Mouse (Mus musculus): ENCODE results near the gene Ky. TPM values are rescaled to one million over a fixed set of nuclear protein-coding genes. Genes with fewer than 3 reads are reported as not detected.
A peak's percentile ranks its signal among the peaks of the same experiment; 100 is the strongest.

Ky gene
- total RNA-seq, 2 experiments from 2014 or later, result 75.2 to 114 TPM

DNA sequence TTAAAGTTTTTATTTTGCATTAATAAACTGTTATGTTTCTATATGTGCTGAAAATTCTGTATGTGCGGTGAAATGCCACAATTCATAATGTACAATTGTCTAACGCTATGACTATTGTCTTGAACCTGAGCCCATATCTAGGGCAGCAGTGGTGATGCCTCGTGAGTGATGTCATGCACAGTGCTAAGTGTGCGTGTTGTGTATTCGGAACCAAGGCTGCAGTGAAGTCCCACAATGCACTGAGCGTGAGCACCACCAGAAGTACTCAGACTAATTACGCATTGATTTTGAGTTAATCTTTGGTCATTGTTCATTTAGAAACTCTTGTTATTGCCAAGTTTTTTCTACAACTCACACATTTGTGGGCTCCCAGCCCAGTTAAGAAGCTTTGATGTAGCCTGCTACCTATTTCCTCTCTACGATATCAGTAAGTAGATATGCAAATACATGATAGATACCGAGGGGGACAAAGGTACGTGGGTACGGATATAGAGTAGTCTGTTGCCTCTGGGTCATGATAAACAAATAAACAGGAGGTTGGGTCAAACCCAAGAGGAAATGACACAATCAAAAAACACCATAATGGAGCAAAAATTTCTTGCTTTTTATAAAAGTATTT lies 3.4 kb upstream of the Ky start:
- DNase-seq, result no peak

DNA sequence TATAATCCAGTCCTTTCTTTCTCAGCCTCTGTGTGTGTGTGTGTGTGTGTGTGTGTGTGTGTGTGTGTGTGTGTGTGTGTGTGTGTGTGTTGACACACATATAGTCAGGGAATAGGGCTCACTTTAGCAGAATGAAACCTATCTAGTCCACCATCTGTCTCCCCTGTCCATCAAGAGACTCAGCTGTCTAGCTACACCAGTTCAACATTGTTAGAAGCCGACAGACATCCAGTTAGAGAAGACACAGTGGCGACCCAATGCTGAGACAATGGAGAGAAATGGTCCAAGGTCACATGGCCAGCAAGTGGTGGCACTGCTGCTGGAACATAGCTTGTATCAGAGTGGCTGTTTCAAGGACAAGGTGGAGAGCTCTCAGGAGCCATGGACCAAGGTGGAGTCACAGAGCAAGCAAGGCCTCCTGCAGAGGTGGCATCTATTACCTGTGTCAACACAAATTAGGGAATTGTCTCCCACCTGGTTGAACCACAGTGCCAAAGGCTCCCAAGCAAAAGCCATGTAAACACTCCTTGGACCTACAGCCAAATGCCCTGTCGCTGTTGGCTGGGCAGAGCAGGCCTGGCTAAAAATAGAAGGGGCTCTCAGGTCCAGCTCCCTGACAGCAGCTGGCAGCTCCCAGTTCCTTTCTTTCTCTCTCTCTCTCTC lies 703 bp upstream of the Ky start:
- DNase-seq, result peak; percentile 57

- no peak for DNase-seq
Measured at GRCm38 (mm10) chr9:102508315-102508714, 2.8 kb downstream of the Ky start.

- DNase-seq, result peak; percentile 88
Measured at GRCm38 (mm10) chr9:102511423-102511822, 5.9 kb downstream of the Ky start.

- DNase-seq, result peak; percentile 38
Measured at GRCm38 (mm10) chr9:102513578-102513977, 8.0 kb downstream of the Ky start.

GRCm38 (mm10) chr9:102518443-102518842 lies 12.9 kb downstream of the Ky start:
- DNase-seq, result peak; percentile 86

DNA sequence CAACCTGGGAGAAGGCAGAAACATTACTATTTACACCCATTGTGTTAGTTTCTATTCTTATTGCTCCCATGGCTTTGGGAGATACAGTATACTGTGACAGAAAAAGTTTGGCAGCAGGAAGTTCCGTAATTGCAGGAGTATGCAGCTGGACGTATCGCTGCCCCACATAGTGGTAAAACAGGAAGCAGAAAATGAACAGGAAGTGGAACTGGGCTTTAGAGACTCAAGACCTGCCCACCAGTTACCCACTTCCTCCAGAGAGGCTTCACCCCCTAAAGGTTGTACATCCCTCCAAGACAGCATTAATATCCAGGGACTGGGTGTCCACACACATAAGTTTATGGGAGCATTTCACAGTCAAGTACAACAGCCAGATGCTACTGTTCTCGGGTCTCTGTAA lies 15.8 kb downstream of the Ky start:
- DNase-seq, result no peak

DNA sequence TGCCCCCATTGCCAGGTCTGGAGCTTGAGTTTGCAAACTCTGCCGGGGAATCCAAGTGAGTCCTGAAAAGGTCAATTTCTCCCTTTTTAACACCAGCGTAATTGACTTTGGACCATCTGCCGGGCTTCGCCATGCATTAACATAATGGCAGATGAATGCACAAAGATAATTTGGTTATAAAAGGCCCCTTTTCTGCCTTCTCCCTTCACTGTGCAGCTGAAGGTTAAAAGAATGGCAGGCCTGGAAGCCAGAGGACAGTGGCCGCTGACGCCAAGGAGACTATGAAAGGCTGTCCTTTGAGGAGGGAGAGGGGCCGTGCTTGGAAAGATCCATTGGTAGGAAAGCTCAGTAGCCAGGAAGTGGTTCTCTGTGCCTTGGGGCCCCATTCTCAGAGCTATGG lies 22.6 kb downstream of the Ky start:
- no peak for DNase-seq

DNA sequence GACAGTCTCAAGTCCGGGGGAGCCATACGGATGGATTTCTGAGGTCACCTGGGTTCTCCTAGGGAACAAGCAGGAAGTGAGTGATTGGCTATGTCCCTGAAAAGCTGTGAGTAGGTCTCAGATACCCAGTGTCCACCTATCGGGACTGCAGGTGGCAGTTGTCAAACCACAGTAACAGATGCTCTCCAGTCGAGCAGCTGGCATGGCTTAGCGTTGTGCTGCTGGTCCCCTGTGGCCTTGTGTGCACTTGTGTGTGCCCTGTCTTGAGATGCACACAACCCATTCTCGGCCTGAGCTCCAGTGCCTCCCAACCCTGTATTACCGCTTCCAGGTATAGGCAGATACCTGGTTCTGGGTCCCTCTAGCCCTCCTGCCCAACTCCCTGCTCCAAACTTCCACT lies 23.0 kb downstream of the Ky start:
- no peak for DNase-seq

GRCm38 (mm10) chr9:102529008-102529407 lies 23.5 kb downstream of the Ky start:
- no peak for DNase-seq

DNA sequence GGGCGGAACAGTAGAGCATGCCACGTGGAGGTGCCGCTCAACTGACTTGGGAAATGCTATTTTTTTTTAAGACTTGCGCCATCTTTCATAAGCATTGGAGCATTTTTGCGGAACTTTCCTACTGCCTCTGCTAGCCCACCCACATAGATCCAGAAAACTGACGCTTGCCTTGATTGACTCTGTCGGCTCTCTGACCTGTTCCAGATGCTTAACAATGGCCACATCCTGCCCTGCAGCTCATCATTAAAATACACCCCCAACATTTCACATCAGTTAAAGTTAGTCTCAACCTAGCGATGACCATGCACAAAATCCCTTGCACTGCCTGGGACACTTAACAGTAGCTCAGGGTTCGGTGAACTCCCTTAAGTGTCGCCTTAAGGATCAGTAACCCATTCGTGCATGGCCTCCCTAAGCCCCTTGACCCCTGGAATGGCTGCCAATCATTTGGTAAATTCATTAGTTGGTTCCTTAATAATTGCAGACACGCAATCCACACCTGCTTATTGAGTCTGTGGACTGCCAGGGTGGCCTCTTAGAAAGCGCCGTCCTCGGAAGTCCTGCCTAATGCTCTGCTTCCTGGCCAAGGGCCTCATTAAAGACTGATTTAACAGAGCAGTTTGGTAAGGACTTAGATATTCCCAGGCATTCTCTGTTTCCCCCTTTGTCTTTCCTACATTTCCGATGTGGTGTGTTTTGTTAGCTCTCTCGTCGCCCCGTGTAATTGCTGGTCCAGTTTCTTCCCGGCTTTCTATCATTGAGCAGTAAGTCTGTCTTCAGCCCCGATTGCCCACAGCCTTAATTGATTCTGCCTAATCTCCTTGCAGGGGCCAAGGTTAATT lies 25.7 kb downstream of the Ky start:
- no peak for DNase-seq

DNA sequence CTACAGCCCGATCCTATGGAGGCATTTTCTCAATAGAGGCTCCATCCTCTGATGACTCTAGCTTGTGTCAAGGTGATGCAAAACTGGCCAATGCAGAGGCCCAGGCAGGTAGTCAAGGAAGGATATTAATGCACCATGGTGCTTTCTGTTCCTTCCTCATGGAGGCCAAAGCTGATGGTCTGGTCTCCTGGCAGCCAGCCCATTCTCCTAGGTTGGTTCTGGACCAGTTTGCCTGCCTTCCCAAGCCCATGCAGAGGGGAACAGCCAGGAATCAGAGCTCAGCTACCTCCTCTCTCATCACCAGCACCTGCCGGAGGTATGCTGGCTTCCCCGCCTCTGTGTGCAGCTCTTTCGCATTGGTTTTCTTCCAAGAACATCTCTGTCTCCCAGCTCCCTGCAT lies 31.4 kb downstream of the Ky start:
- no peak for DNase-seq

- DNase-seq, result no peak
Measured at GRCm38 (mm10) chr9:102539699-102540098, 34.1 kb downstream of the Ky start.

DNA sequence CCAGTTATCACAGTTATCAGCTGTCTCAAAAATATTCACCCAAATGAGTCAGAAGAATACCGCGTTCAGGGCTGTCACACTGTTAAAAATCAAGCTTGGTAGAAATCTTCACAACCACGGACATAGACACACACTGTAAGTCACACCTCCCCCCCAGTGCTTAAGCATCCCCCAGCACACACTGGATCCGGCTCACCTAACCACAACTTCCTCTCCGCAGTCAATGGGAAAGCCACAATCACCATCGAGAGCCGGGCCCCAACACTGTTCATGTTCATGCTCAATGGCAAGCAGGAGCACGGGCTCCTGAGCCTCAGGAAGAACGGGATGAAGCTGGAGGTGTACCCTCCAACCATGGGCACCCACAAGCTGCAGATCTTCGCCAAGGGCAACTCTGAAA lies 36.1 kb downstream of the Ky start:
- DNase-seq, result no peak

DNA sequence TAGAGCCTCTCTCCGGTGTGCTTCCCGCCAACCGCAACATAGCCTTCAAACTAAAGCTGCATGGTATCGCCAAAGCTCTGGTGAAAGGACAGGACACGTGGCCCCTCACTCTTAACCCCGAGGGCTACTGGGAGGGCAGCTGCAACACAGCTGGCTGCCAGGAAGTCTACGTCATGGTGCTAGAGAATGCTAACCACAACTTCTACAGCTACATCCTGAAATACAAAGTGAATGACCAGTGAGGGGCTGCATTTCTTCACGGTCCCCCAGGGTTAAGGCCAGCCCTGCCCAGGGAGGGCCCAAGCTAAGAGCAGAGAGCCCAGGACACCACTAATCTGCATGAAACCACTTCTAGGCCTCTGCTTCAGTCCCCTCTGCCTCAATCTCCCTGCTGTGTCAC lies 37.0 kb downstream of the Ky start:
- no peak for DNase-seq

DNA sequence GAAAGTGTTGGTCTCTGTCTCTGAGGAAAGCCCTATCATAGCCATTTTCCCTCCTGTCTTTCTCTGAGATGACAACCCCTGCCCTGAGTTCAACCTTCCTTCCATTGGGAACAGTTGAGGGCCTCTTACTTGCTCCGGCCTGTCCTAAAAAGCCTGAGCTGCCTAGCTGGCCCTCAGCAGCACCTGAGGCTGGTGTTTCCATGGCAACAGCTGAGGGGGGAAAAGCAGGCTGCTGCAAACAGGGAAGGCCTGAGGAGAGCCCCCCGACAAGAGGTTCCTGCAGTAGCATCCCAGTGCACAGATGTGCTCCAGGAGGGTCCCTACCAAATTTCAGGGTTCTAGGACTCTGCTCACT lies 38.2 kb downstream of the Ky start:
- DNase-seq, result no peak

DNA sequence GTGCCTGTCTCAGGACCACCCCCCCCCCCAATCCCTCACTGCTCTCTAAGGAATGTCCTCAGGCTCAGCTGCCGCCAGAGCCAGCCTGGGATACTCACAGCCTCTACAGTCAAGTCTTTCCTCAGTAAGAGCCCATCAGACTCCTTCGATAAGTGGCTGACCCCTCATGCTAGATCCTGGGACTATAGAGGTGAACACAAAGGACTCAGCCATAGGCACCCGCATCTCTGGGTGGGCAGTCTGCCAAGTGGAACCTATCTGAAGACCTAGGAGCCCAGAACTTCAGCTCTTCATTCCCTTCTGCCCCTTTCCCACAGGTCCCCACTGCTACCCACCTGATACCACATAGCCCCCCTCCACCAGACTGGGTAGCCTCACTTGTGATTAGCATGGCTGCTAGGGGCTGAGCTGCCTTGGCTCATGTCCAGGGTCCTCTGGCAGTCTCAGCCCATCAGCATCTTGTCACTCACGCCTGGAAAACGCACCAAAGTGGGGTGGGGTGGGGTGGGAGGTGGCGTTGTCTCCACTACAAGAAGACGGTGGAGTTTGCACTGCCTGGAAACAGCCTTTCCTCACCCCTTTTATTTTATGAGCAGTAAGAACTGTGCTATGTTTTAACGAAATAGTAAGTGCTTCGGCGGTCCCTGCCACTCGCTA lies 38.7 kb downstream of the Ky start:
- no peak for DNase-seq

DNA sequence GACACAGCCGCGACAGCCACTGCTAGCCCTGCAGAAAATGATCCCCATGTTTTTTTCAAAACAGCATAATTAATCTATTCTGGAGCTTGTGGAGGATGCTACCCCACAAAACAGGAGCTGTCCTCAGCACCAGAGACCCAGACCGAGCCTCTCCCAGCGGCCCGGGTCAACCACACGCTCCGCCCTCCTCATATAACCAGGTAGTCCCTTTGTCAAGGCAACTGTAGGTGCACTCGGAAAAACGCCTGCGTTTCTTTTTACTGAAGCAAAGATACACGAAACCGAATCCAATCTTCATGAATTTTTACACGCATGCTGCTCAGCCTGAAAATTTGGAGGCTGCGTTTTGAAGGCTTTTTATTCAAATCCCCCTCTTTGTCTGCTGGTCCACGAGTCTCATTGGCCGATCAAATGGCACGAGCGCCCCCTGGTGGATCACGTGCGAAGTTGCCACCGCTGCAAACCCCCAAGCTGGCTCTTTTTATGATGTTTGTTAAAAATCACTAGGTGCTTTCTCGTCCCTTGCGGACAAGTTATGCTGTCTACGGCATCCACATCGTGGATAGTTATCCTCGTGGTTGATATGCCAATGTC lies 39.3 kb downstream of the Ky start:
- DNase-seq, result peak; percentile 55

DNA sequence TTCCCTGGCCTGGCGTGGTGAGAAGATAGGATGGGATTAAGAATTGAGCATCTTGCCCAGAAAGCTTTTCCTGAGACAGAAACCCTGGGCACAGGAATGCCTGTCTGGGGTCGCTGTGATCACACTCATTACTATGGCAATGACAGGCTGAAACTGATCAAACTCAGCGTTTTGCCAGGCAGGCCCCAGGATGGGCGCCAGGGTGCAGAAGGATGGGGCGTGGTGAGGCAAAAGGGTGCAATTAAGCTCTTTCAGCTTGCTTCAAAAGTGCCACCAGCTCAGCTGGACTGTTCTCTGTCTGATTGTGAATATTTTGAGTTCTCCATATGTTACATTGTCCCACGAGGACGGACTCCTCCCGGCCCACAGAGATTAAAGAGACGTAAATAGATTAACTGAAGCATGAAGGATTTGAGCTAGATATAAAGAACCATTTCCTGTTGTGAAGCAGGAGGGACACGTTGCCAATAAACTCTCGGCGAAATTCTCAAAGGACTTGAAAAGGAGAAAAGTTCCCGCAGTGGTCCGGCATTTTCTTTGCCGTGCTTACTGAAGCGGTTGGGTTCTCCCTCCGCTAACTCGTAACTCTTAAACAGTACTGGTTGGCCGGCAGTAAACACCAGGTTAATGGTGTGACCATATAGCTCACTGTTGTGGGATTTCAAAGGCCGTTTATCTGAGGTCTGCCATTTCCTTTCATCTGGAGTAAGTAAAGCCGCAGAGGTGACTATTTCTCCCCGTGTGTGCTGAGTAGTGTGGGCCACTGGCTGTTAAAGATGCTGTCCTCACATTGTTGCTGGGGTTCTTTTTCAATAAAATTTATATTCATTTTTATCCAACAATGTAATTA lies 40.1 kb downstream of the Ky start:
- DNase-seq, result no peak

DNA sequence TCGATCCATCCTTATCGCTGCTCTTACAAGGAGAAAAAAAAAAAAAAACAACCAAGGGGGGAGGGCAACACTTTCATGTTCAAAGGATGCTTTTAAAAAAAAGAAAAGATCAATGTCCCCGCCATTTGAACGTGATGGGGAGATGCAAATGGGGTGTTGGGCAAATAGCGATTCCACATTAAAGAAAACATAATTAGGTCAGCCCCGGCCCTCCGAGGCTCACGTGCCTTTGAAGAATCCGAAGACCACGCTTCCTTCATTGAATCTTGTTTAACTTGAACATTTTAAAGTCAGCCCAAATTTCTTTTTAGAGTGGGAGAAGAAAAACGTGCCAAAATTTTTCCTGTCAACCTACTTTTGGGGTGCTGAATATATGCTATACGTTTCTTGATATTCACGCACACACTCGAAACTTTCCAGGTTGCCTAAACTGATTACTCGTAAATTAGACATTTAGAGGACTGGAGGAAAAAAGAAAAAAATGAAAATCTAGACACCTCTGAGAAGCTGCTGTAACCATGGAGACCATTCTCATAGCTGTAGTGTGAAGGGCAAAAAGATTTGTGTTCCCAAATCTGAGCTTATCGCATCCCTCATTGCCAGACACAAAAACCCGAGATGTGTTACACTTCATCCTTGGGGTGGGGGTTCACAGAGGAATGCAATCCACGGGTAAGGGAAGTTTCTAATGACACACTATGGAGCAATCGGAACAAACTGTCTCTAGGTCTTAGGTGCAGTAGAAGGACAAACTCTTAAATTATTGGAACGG lies 40.9 kb downstream of the Ky start:
- no peak for DNase-seq

DNA sequence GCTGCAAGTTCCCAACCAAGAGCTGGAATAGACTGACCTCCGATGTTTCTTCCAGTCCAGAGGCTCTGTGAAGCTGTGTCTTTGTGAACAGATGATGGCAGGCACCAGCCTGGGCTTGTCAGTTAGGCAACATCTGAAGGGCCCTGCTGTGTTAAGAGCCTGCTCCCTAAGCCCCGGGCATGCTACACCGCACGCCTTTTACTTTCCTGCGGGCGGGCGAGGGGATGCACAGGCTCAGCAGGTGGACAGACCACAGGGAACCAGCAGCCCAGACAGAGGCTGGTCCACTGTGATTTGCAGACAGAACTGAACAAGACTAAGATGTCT lies 41.4 kb downstream of the Ky start:
- DNase-seq, result peak; percentile 4

Data from gastrocnemius, postnatal 25 days (tissue).